Mouse (Mus musculus) erythroid progenitor cell, adult 5-6 weeks (primary cell): ENCODE measurements around the gene Lmod1. TPM values are rescaled to one million over a fixed set of nuclear protein-coding genes. Genes with fewer than 3 reads are reported as not detected.
A peak's percentile ranks its signal among the peaks of the same experiment; 100 is the strongest.

Experiments
- ATAC-seq: replicated peaks from 2 replicates; pipeline ENCODE4 v1.8.0; 2016; ENCODE audit warnings: moderate number of reproducible peaks, mild to moderate bottlenecking, moderate TSS enrichment, inconsistent platforms; ENCODE audit not compliant: poor library complexity, low FRiP score, severe bottlenecking
- total RNA-seq, 2 experiments: library from RNA; stranded (forward) in 1 of 2; stranded (reverse) in 1 of 2; fragments of 150-400 nt in 1 of 2; fragments of 186-747, 209-891 nt in 1 of 2; gene quantifications; 2 replicates each; pipeline versions ENCODE4 v1.2.3 to v1.2.4; 2015 to 2017; ENCODE audit warnings: low replicate concordance in 2 of 2

Lmod1 gene
- total RNA-seq (2015; ENCODE audit: low replicate concordance) (not detected in 2 replicates), total RNA-seq (2017; ENCODE audit: low replicate concordance) (not detected in 2 replicates)

DNA sequence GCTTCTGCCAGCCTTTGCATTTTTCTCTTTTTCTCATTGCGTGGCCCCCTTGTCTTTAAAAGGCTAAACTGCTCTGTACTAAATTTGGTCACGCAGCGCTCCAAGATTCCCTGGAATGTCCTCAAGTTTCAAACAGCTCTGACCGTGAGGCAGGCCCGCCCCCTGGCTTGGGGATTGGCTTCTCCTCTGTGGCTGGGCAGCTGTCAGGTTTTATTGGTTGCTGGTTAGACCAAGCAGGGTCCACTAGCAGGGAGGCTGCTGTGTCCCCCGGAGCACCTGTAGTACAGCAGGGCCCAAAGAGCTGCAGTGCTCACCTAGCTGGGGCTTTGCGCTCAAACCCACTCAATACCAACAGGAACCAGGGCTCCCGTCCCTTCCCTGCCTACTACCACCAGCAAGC lies at the start of gene Lmod1:
TSS of gene Lmod1 (plus strand) at position 237 of the 400 bp plus-strand sequence.
- no peak for ATAC-seq

DNA sequence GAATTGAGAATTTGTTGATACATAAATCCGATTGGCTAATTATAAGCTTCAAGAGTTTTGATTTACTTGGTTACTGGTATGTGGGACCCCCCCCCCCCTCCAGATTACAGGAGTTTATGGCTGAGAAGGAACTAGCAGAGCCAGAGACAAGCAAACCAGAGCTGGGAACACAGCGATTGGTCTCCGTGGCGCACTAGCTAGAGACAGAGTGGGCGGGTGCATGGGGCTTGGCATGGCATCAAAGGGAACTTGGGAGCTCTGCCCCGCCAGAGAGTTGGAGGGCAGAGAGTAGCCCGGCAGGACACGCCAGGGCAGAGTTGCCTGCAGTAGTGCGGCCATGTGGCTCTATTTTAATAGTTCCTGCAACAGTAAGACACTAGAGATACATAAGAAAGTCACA lies 44.0 kb upstream of the Lmod1 start:
- ATAC-seq: no peak

DNA sequence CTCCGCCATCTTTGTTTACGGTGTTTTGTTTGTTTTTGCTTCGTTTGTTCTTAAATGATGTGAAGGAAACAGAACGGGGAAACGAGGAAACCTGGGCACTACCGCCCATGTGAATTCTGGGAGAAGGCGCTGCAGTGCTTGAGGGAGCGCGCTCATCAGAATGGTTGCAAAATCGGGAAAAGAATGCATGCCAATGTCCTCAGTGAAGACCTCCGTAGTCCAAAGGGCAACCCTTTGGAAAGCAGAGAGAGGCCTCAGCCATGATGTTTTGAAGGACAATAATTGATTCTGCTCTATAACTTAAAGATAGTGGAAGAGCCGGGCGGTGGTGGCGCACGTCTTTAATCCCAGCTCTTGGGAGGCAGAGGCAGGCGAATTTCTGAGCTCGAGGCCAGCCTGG lies 42.8 kb upstream of the Lmod1 start:
- no peak for ATAC-seq

DNA sequence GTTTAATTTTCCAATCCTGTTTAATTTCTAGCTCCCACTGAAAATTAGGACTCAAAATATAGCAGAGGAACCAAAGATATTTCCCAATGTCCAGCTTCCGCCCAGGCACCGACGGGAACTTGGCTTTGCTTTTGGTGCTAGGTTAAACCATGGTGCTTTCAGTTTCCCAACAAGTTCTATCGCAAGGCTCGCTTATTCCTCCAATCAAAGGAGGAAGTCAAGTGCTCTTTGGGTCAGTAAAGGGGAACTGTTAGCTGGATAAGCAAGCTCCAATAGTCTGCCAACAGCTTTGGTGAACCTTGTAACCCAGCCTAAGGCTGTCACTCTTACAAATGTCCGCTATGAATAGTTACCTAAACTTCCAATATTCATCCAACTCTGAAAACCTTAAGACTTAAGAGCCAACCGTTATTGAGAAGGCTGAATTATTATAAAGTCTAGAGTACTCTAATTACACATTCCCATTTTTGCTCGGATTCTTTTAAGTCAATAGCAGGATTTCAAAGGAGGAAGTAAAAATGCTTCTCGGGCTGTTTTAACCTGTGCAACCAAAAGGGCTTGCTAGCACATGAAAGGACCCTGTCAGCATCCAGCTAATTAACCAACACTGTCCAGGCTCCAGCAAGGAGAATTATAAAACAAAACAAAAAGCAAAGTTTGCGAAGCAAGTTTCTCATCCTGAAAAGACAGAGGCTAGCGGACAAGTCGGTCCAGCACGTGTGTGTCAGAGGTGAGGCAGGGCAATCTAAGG lies 41.9 kb upstream of the Lmod1 start:
- no peak for ATAC-seq

DNA sequence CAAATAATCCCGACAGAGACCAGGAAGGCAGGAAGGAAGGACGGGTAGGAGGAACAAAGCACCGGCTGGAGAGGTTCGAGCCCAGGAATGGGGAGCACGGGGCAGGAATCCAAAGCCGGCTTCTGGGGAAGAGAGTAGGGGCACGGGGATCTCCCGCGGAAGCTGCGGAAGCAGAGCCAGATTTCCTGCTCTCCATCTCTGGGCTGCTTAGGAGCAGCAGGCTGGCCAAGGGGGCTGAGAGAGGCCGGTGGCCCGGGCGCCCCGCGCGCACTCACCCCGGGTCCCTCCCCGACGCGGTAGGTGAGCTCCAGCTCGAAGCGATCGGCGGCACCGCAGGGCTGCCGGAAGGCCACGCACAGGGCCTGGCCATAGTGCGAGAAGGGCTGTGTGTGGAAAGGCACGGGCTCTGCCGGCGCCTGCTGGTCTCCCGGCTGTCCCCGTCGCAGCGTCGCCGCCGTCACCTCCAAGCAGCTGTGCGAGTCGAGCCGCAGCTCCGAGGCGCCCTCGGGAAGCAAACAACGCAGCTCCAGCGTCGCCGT lies 41.3 kb upstream of the Lmod1 start:
- ATAC-seq: peak; percentile 44; the same call in 1 of the 2 replicates

DNA sequence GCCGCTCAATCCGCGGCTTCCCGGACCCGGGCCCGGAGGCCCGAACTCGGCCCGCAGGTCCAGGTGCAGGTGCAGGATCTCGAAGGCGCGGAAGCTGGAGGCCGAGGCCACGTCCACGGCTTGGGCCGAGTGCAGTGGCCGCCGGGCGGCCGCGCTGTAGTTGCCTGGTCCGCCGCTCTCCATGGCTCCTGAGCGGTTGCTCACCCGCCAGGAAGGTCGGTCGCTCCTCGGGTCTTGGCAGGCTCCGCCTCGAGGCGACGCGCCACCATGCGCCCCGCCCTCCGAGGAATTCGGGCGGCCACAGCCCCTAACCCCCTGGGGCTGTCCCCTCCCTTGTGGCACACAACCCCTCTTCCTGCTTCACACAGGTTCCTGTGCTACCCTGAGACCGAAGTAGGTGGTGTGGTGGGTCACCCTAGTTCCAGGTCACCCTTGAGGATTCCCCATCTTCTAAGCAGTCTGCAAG lies 40.7 kb upstream of the Lmod1 start, which contains the start of gene Rnpep:
TSS of gene Rnpep (minus strand) at position 259 of the 466 bp plus-strand sequence.
- ATAC-seq: peak; percentile 60

DNA sequence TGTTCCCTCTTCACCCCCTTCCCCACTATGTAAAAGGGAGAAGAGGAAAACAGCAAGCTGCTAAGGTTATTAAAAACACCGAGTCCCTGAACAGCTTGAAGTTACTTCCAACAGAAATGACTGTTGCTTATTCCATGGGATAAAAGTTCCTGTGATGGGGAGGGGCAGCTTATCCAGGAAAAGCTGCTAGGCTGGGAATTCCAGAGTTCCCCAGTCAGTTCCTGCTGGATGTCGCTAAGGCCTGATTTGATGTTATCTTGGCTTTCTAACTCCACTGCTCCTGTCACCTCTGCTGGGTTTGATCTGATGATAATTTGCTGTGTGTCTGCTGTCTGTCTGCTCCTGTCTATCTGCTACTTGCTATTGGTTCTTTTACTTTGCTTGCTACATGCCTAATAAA lies 38.3 kb upstream of the Lmod1 start:
- no peak for ATAC-seq

DNA sequence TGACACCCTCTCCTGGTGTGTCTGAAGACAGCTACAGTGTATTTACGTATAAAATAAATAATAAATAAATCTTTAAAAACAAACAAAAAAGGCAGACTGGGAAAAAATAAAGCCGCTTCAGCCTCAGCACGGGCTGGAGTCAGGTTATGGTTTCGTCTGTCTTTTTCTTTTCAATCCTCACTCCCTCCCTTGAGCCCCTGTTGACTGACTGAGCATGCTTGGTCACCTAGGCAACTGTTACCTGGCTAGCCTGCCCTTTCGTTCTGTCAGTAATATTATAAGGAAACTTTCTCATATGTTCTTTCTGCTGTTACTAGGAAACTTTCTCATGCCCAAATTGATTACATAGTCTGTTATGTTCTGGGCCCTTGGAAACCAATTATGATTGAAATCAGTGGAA lies 33.7 kb upstream of the Lmod1 start:
- ATAC-seq: no peak

DNA sequence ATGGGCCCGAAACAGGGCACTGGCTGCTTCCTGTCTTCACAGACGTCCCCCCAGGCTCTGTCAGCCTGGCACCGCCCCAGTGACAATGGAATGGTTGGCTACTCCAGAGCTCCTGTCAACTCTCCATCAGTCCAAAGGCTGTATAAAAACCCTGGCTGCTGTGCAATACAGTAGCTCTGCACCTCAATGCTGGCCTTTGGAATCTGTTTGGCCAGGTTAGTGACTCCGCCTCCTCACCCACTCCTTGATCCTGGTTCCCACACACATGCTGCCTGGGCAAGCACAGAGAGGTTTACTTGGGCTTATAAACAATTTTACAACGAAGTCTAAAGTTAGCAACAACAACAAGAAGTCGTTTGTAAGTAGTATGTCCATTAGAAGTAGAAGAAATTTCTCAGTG lies 13.3 kb upstream of the Lmod1 start:
- no peak for ATAC-seq

DNA sequence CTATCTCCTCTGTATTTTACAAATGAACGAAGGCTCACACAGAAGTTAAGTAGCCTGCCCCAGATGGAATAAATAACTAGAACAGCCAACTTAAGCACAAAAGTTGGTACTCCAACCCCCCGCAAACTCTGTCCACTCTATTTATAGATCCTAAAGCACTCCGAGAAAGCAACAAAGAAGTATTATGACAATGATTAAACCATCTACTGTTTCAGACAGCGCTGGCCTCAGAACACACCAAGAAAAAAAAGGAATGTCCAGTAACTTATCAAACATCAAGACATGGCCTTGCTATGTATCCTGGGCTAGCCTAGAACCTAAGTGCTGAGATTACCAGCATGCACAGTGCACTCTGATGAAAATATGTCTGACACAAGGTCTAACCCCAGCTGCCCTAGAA lies 12.4 kb upstream of the Lmod1 start:
- ATAC-seq: no peak

DNA sequence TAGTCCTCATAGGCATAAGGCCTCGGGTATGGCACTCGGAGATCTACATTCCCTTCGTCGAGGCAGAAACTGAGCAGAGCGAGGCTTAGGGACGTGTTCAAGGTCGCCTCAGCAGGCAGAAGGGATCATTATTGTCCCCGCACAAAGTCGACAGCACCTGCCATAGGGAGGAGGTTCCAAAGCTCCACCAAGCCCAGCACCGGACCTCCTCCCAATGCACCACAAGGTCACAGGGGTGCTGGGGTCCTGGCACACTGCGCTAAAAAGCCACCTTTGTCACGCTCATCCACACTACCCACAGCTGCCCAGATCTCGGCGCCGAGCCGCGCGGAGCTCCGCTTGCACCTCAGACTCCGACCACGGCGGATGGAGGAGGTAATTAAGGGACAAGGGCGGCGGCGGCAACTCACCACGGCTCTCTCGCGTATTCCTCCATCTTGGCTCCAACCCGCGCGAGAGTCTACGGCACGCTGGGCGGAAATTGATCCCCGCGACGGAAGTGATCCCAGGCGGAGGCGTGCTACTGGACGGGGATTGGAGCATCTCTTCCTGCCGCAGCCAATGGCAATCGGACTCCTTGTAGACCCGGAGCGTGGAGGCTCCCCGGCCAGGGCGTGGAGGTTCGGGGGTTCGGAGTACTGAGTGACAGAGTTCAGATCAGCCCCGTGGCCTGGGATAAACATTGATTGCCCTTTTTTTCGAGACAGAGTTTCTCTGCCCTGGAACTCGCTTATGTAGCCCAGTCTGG lies 11.1 kb upstream of the Lmod1 start, which contains the start of gene Timm17a:
TSS of gene Timm17a (minus strand) at position 495 of the 748 bp plus-strand sequence.
- ATAC-seq: peak; percentile 99

DNA sequence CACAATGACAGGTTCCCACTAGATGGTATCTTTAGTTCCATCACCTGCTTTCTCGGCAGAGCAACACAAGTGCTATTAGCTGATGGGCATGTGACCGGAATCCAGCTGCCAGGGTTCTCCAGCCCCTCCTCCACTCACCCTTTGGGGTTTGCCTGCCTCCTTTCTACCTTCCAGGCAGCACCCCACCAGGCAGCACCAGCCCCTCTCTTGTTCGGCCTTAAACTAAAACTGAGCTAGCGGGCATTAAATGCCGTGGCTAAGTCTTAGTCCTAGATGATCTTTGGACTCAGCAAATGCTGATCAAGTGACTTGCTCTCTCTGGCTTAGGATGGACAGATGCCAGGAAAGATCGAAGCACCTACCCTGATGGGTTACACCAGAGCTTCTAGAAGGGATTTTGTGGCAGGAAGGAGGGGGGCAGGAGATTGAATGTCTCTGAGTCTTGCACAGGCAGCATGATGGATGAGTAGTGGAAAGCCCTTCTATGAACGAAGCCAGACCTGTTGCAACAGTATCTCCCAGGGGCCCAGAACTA lies 1.2 kb upstream of the Lmod1 start:
- no peak for ATAC-seq

DNA sequence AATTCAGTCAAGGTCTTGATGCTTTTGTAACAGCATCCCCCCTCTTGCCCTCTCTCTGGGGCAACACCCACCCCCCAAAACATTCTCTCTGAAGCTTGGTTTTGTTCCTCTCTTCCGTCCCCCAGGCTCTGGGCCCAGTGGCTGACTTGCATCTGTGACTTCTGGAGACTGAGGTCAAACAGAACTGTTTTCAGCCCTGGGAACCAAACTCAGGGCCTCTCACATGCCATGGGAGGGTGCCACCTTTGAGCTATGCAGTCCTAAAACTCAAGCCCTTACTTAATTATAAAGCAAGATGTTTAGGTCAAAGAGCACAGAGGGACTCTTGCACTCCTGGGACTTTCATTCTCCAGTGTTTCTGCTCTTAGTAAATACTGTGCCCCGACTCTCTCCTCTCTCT lies 1.3 kb downstream of the Lmod1 start:
- no peak for ATAC-seq

DNA sequence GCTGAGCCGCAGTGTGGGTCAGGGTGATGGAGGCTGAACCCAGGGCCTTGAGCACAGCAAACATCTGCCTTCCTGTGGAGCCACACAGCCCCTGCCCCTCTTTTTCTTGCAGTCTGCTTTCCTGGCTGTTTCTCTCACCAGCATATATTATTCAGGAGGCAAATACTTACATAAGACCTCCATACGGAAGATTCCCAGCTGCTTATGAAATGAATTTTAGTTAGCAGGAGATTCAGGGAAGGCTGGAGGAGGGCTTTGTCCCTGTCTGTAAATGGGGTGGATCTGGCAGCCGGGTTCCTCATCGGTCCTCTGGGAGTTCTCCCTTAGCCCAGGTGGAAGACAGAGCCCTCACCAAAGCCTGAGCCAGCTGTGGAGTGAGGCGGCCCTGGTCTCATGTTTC lies 3.8 kb downstream of the Lmod1 start:
- ATAC-seq: no peak

DNA sequence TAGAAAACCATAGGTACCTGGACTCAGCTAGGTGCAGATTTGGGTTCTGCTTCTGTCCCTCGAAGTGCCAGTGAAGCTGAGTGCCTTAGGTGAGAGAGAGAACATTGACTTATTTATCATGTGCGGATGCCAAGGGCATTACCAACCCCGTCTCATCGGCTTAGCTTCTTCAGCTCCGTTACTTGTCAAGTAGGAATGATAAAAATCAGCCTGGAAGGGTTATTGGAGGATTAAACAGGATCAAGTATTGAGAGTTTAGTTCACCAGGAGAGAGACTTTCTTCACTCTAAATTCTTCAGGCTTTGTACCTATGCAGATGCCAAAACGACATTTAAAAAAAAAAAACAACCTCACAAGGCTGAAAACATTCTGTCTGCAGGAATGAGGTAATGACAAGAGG lies 6.0 kb downstream of the Lmod1 start:
- ATAC-seq: no peak

DNA sequence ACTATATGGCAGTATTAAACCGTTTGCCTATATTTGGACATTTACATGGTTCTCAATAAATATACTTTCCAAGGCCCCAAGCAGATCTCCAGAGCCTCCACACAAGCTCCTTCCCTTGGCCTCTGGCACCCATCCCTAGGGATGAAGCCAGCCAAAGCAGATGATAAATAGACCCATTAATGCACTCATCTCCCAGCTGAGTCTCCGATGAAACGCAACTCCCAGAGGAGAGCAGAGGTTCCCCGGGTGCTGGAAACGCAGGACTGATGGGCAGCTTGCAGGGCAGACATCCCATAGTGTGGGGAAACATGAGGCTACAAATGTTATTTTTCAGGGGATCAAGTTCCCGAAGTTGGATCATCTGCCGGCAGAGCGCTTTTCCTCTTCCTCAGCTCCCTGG lies 17.3 kb downstream of the Lmod1 start:
- no peak for ATAC-seq

DNA sequence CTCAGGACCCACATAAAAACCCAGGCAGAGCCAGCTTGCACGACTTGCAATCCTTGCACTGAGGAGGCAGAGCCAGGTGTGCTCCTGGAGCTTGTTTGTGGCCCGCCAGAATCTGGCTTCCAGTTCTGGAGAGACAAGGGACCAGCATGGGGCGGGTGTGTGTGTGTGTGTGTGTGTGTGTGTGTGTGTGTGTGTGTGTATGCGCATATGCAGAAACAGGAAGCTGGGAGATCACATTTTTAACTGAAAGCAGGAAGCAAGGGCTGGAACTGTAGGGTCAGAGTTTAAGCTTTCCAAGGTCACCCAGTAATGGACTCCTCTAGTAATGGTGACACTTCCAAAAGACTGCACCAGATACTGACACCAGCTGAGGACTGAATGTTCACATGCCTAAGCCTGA lies 19.4 kb downstream of the Lmod1 start:
- no peak for ATAC-seq

DNA sequence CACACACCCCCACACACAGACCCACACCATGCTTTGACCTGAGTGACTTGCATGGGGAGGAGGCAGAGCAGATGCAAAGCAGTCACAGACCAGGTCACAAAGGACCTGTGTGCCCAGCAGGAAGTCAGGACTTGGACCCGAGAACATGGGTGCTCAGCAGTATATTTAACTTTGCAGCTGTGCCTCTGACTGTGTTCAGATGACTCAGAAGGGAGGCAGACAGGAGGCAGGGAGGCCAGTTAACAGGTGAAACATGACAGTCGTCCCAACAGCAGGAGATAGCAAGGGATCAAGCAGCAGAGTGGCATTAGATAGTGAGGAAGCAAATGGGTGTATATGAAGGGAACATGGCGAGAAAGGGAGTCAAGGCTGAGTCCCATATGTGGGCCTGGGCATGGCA lies 22.3 kb downstream of the Lmod1 start:
- no peak for ATAC-seq

DNA sequence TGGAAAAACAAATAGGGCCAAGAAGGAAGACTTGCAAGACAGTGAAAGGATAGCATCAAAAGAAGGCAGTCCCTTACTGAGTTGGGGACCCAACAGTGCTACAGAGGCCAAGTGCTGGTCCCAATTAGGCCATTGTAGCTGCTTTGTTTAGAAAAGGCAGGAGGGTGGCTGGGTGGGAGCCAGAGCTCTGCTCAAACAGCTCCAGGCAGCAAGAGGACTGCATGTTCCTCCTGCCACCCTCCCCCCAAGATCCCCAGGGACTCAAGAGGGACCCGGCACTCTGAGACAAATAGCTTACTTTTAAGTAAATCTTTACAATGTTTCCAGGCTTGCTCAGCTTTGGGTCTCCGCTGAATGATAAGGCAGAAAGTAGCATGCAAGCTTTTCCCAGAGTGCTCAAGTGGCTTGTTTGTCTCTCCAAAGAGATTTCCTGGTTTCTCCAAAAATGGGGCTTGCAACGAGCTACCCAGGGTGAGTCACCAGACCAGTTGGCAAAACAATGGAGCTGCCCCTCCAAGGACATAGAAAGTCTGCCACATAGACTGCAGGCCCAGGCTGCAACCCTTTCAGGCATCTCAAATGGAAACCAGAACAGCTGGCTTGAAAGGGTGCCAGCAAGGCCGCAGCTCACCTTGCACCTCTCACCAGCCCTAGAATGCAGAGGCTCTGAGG lies 23.0 kb downstream of the Lmod1 start:
- ATAC-seq: no peak

DNA sequence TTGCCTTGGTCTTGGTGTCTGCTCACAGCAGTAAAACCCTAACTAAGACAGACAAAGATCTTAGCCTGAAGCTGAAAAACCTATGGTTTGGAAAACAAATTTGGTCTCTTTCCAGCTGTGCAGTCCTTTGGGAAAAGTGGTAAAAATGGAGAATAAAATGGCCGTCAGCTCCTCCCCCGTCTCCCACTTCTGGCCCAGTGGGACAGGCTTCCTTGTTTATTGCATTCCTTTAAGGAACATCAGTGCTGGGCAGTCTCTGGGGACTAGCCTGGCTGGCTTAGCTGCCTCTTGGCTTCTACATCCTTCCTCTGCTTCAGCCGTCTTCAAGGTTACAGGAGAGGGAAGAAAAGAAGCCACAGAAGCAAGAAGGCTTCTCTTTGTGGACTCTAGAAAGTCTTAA lies 27.3 kb downstream of the Lmod1 start:
- ATAC-seq: no peak
